23 mouse cellular contexts compared by ENCODE assay signal in genomic region chr10:23270502-23270901, GRCm38 (mm10).
DNase-seq lines count a peak whose midpoint lies in the region; ATAC-seq and TF ChIP-seq lines count a peak whose summit lies in the region.
"Had no signal": no experiment of that assay in that cellular context is flagged by ENCODE, and none has a peak within 500 bp of the region (broad histone marks: within the 10 kb centered on the region; RNA-seq: fewer than 3 reads in every experiment).

No protein-coding gene starts in this region.

- H3K27me3 ChIP-seq in hindbrain, embryonic 13.5 days: no peaks in the 10 kb centered on the region
- no peaks in the 10 kb centered on the region for H3K27me3 ChIP-seq in hindbrain, postnatal 0 days (ENCODE audit: insufficient read depth, low read length)
- H3K27me3 ChIP-seq in midbrain, embryonic 13.5 days: no peaks in the 10 kb centered on the region
- H3K27me3 ChIP-seq in midbrain, embryonic 15.5 days (replicated peaks): no peaks in the 10 kb centered on the region
- H3K27me3 ChIP-seq in neural tube, embryonic 14.5 days (ENCODE audit: control insufficient read depth, insufficient read depth, low read length): no peaks in the 10 kb centered on the region
- H3K27me3 ChIP-seq: embryonic facial prominence, embryonic 12.5 days; embryonic facial prominence, embryonic 15.5 days; heart, embryonic 12.5 days; heart, embryonic 15.5 days had no signal

- no peak overlapping the region for H3K4me3 ChIP-seq in hindbrain, embryonic 13.5 days
- H3K4me3 ChIP-seq in hindbrain, postnatal 0 days (ENCODE audit: low read length): no peak overlapping the region
- H3K4me3 ChIP-seq in midbrain, embryonic 13.5 days (replicated peaks): no peak overlapping the region
- H3K4me3 ChIP-seq in midbrain, embryonic 15.5 days: no peak overlapping the region
- H3K4me3 ChIP-seq in neural tube, embryonic 14.5 days (ENCODE audit: low read depth, low read length): no peak overlapping the region
- H3K4me3 ChIP-seq: embryonic facial prominence, embryonic 12.5 days; embryonic facial prominence, embryonic 15.5 days; heart, embryonic 12.5 days; heart, embryonic 15.5 days had no signal

- WGBS in hindbrain, embryonic 13.5 days: 63% methylated on average over 2 of the region's 2 CpGs
- 77% methylated on average over 2 of the region's 2 CpGs for WGBS in hindbrain, postnatal 0 days
- WGBS in midbrain, embryonic 13.5 days: 72% methylated on average over 2 of the region's 2 CpGs
- WGBS in midbrain, embryonic 15.5 days: 79% methylated on average over 2 of the region's 2 CpGs
- WGBS in neural tube, embryonic 14.5 days: 64% methylated on average over 2 of the region's 2 CpGs

- no peak overlapping the region for H3K9ac ChIP-seq in hindbrain, embryonic 13.5 days
- no peak overlapping the region for H3K9ac ChIP-seq in hindbrain, postnatal 0 days (replicated peaks; ENCODE audit: low read length)
- H3K9ac ChIP-seq in midbrain, embryonic 13.5 days (replicated peaks): no peak overlapping the region
- no peak overlapping the region for H3K9ac ChIP-seq in midbrain, embryonic 15.5 days
- H3K9ac ChIP-seq in neural tube, embryonic 14.5 days (replicated peaks; ENCODE audit: low read depth, low read length): no peak overlapping the region
- H3K9ac ChIP-seq: embryonic facial prominence, embryonic 12.5 days; embryonic facial prominence, embryonic 15.5 days; forebrain, postnatal 0 days; heart, embryonic 12.5 days; heart, embryonic 15.5 days; hindbrain, embryonic 14.5 days had no signal

- H3K4me2 ChIP-seq in hindbrain, embryonic 13.5 days: no peak overlapping the region
- no peak overlapping the region for H3K4me2 ChIP-seq in hindbrain, postnatal 0 days (ENCODE audit: low read depth, low read length)
- no peak overlapping the region for H3K4me2 ChIP-seq in midbrain, embryonic 13.5 days (replicated peaks)
- H3K4me2 ChIP-seq in midbrain, embryonic 15.5 days: no peak overlapping the region
- H3K4me2 ChIP-seq in neural tube, embryonic 14.5 days (ENCODE audit: low read depth, low read length): no peak overlapping the region
- H3K4me2 ChIP-seq: embryonic facial prominence, embryonic 12.5 days; embryonic facial prominence, embryonic 15.5 days; heart, embryonic 12.5 days; heart, embryonic 15.5 days; hindbrain, embryonic 14.5 days had no signal

- peak; percentile 32; the same call in 1 of the 2 replicates for ATAC-seq in hindbrain, embryonic 13.5 days (ENCODE audit: low FRiP score)
- ATAC-seq in hindbrain, postnatal 0 days: no peak
- 0 out of 2 replicates have a peak, but pooled peaks have one; percentile 34 for ATAC-seq in midbrain, embryonic 13.5 days
- no peak for ATAC-seq in midbrain, embryonic 15.5 days (replicated peaks)
- ATAC-seq in neural tube, embryonic 14.5 days (ENCODE audit: low read depth): peak; percentile 44; the same call in 1 of the 2 replicates
- ATAC-seq: CD4-positive, CD25-positive, alpha-beta regulatory T cell, adult 4 months; forebrain, postnatal 0 days had no signal

- H3K36me3 ChIP-seq in hindbrain, embryonic 13.5 days: no peaks in the 10 kb centered on the region
- H3K36me3 ChIP-seq in hindbrain, postnatal 0 days (ENCODE audit: insufficient read depth, low read length): no peaks in the 10 kb centered on the region
- H3K36me3 ChIP-seq in midbrain, embryonic 13.5 days: no peaks in the 10 kb centered on the region
- H3K36me3 ChIP-seq in midbrain, embryonic 15.5 days (replicated peaks): no peaks in the 10 kb centered on the region
- no peaks in the 10 kb centered on the region for H3K36me3 ChIP-seq in neural tube, embryonic 14.5 days (ENCODE audit: control insufficient read depth, insufficient read depth, low read length)
- H3K36me3 ChIP-seq: embryonic facial prominence, embryonic 12.5 days; embryonic facial prominence, embryonic 15.5 days; heart, embryonic 12.5 days; heart, embryonic 15.5 days had no signal

- no peak for DNase-seq in hindbrain, postnatal 0 days (ENCODE audit: low spot score)
- no peak for DNase-seq in frontal cortex, postnatal 10 days (ENCODE audit: low spot score in 2 of 2)
- DNase-seq: adrenal gland, adult 2 months; adrenal gland, postnatal 14 days; cerebellum, adult 11 months; cerebellum, adult 2 months; cerebellum, adult 9-11 months; cerebellum, postnatal 25 days; forebrain, postnatal 0 days; gastrocnemius, postnatal 25 days; heart, adult 18-20 months; heart, postnatal 10 days; heart, postnatal 36 days had no signal

- no peak for TF ChIP-seq CTCF in hindbrain, postnatal 0 days (IDR thresholded peaks at IDR 0.05; ENCODE audit: low read depth)

- H3K4me1 ChIP-seq in hindbrain, embryonic 13.5 days (replicated peaks): 0 out of 2 replicates have a peak, but pooled peaks cover 4% of the 10 kb centered on the region
- H3K4me1 ChIP-seq in hindbrain, postnatal 0 days (ENCODE audit: insufficient read depth, low read length): no peaks in the 10 kb centered on the region
- peaks cover 5% of the 10 kb centered on the region; the same call in 1 of the 2 replicates for H3K4me1 ChIP-seq in midbrain, embryonic 13.5 days (replicated peaks)
- 0 out of 2 replicates have a peak, but pooled peaks cover 3% of the 10 kb centered on the region for H3K4me1 ChIP-seq in midbrain, embryonic 15.5 days
- H3K4me1 ChIP-seq in neural tube, embryonic 14.5 days (ENCODE audit: control insufficient read depth, insufficient read depth, low read length): no peaks in the 10 kb centered on the region
- H3K4me1 ChIP-seq: embryonic facial prominence, embryonic 12.5 days; embryonic facial prominence, embryonic 15.5 days; heart, embryonic 12.5 days; heart, embryonic 15.5 days had no signal

- no peaks in the 10 kb centered on the region for H3K9me3 ChIP-seq in hindbrain, embryonic 13.5 days
- H3K9me3 ChIP-seq in hindbrain, postnatal 0 days (ENCODE audit: low read length): no peaks in the 10 kb centered on the region
- no peaks in the 10 kb centered on the region for H3K9me3 ChIP-seq in midbrain, embryonic 13.5 days
- no peaks in the 10 kb centered on the region for H3K9me3 ChIP-seq in midbrain, embryonic 15.5 days
- H3K9me3 ChIP-seq in neural tube, embryonic 14.5 days (ENCODE audit: control insufficient read depth, low read length): no peaks in the 10 kb centered on the region
- H3K9me3 ChIP-seq: embryonic facial prominence, embryonic 12.5 days; embryonic facial prominence, embryonic 15.5 days; heart, embryonic 12.5 days; heart, embryonic 15.5 days had no signal

- H3K27ac ChIP-seq in hindbrain, embryonic 13.5 days: no peak overlapping the region
- no peak overlapping the region for H3K27ac ChIP-seq in hindbrain, postnatal 0 days
- no peak overlapping the region for H3K27ac ChIP-seq in midbrain, embryonic 13.5 days
- no peak overlapping the region for H3K27ac ChIP-seq in midbrain, embryonic 15.5 days
- no peak overlapping the region for H3K27ac ChIP-seq in neural tube, embryonic 14.5 days (ENCODE audit: low read depth, low read length)
- H3K27ac ChIP-seq: embryonic facial prominence, embryonic 12.5 days; embryonic facial prominence, embryonic 15.5 days; heart, embryonic 15.5 days; hindbrain, embryonic 14.5 days had no signal

Comparison
In these comparisons a context has a peak if more than half of its experiments do, and no peak if none do; other contexts are left out.
1. ATAC-seq: peak in hindbrain, embryonic 13.5 days (single experiment), midbrain, embryonic 13.5 days (single experiment) and neural tube, embryonic 14.5 days (single experiment); none in hindbrain, postnatal 0 days (single experiment) and midbrain, embryonic 15.5 days (single experiment).